Mouse (Mus musculus): ENCODE measurements at regions not wholly inside any gene's neighbourhood (a gene's known extent, or its start where the extent isn't known, plus 50 kb on each side); places are given as distances from the start of the nearest gene placed in this dataset.

DNA sequence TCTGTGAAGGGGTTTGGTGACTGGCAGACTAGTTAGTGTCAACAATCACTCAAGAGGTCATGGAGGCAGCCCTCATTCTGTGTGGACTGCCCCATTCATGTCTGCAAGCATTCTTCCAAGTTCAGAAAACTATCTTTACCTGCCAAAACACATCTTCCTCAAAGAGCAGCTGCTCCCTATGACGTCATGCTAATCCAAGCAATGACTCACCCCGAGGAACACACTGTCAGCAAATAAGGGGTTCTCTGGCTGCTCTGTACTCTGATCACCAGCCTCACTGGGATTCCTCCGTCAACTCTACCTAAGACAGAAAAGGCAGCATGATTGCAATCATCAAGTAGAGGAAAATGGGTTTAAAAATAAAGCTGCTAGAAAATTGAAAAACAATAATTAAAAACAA, 165.4 kb upstream of the Nabp1 start:
- H3K36me3 ChIP-seq, result no peaks in the 10 kb centered on the region
- no peak for ATAC-seq (ENCODE audit: insufficient number of reproducible peaks, insufficient read depth, low FRiP score, low TSS enrichment, low read depth)

GRCm38 (mm10) chr1:51638519-51639302, 160.5 kb upstream of the Nabp1 start:
- Histone ChIP-seq H3K4me3 (no peak overlapping the region), H3K36me3 (no peaks in the 10 kb centered on the region), H3K9me3 (no peaks in the 10 kb centered on the region), H3K27ac (no peak overlapping the region), H3K4me1 (no peaks in the 10 kb centered on the region; the same call in 1 of the 2 replicates), H3K4me2 (no peak overlapping the region), H3K9ac (no peak overlapping the region), H3K27me3 (no peaks in the 10 kb centered on the region)
- ATAC-seq (ENCODE audit: insufficient number of reproducible peaks, insufficient read depth, low FRiP score, low TSS enrichment, low read depth), result no peak
- WGBS, result 64% methylated on average over 6 of the region's 6 CpGs

More for the DNA sequence above, 165.4 kb upstream of the Nabp1 start:
- 43% methylated on average over 3 of the region's 3 CpGs for WGBS
- H3K4me1 ChIP-seq, result peaks cover 3% of the 10 kb centered on the region; the same call in 1 of the 2 replicates
- no peak overlapping the region for H3K9ac ChIP-seq
- H3K27me3 ChIP-seq, result no peaks in the 10 kb centered on the region
- no peak overlapping the region for H3K4me2 ChIP-seq
- H3K27ac ChIP-seq, result no peak overlapping the region
- no peak overlapping the region for H3K4me3 ChIP-seq
- no peaks in the 10 kb centered on the region for H3K9me3 ChIP-seq

GRCm38 (mm10) chr1:51635881-51636515, 157.8 kb upstream of the Nabp1 start:
- H3K27me3 ChIP-seq, result no peaks in the 10 kb centered on the region
- H3K4me2 ChIP-seq, result no peak overlapping the region
- H3K27ac ChIP-seq, result no peak overlapping the region
- H3K9me3 ChIP-seq, result no peaks in the 10 kb centered on the region
- no peak for ATAC-seq (ENCODE audit: insufficient number of reproducible peaks, insufficient read depth, low FRiP score, low TSS enrichment, low read depth)
- WGBS, result 57% methylated on average over 7 of the region's 7 CpGs
- H3K4me1 ChIP-seq, result no peaks in the 10 kb centered on the region; the same call in 1 of the 2 replicates
- H3K9ac ChIP-seq, result no peak overlapping the region
- no peaks in the 10 kb centered on the region for H3K36me3 ChIP-seq
- no peak overlapping the region for H3K4me3 ChIP-seq

GRCm38 (mm10) chr1:51633795-51634194, 155.6 kb upstream of the Nabp1 start:
- no peaks in the 10 kb centered on the region for H3K36me3 ChIP-seq
- no peak overlapping the region for H3K27ac ChIP-seq
- 65% methylated on average over 5 of the region's 5 CpGs for WGBS
- ATAC-seq (ENCODE audit: insufficient number of reproducible peaks, insufficient read depth, low FRiP score, low TSS enrichment, low read depth), result no peak
- no peaks in the 10 kb centered on the region for H3K9me3 ChIP-seq
- H3K4me2 ChIP-seq, result no peak overlapping the region
- no peak overlapping the region for H3K4me3 ChIP-seq
- H3K27me3 ChIP-seq, result no peaks in the 10 kb centered on the region
- H3K4me1 ChIP-seq, result no peaks in the 10 kb centered on the region; the same call in 1 of the 2 replicates
- no peak overlapping the region for H3K9ac ChIP-seq

DNA sequence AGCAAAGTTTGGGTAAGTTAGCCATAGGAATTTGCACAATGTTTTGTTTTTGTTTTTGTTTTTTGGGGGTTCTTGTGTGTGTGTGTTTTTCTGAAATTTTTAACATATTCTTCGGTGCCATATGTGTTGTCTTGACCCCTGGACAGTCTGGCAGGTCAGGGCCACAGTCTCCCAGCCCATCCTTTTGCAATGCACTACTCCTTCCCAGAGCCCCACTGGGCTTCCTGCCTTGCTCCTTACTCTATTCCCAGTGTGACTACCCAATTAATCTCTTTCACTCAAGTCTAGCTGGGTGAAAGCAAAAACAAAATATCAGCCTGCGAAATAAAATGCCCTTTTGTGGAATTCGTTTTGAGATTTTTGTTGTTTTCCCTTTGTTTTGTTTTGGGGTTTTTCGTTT, 154.6 kb upstream of the Nabp1 start:
- H3K27me3 ChIP-seq, result no peaks in the 10 kb centered on the region
- H3K9me3 ChIP-seq, result no peaks in the 10 kb centered on the region
- H3K9ac ChIP-seq, result no peak overlapping the region
- no peak overlapping the region for H3K4me3 ChIP-seq
- no peak overlapping the region for H3K27ac ChIP-seq
- no peaks in the 10 kb centered on the region for H3K36me3 ChIP-seq
- no peaks in the 10 kb centered on the region; the same call in 1 of the 2 replicates for H3K4me1 ChIP-seq
- H3K4me2 ChIP-seq, result no peak overlapping the region
- ATAC-seq (ENCODE audit: insufficient number of reproducible peaks, insufficient read depth, low FRiP score, low TSS enrichment, low read depth), result no peak
- 77% methylated on average over 4 of the region's 4 CpGs for WGBS

DNA sequence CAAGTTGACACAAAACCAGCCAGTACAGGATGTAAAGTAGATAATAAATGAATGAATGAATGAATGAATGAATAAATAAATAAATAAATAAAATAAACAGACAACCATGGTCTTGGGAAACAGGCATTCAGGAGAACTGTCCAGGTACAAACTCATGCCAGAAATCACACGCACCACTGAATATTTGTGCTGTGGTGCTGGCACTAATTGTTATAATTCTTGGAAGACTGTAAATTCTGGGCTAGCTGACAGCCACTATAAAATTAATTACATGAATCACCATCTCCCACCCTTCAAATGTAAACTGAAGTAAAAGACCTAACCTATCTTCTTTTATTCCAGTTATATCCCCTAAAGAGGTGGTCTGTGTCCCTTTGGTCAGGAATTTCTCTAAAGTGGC, 151.6 kb upstream of the Nabp1 start:
- Histone ChIP-seq H3K4me2 (no peak overlapping the region), H3K27ac (no peak overlapping the region), H3K9me3 (no peaks in the 10 kb centered on the region), H3K4me1 (no peaks in the 10 kb centered on the region), H3K9ac (no peak overlapping the region), H3K27me3 (no peaks in the 10 kb centered on the region), H3K36me3 (no peaks in the 10 kb centered on the region), H3K4me3 (no peak overlapping the region)
- 85% methylated on average over 1 of the region's 1 CpGs for WGBS
- ATAC-seq (ENCODE audit: insufficient number of reproducible peaks, insufficient read depth, low FRiP score, low TSS enrichment, low read depth), result no peak

GRCm38 (mm10) chr1:51628137-51628793, 150.0 kb upstream of the Nabp1 start:
- no peak for ATAC-seq (ENCODE audit: insufficient number of reproducible peaks, insufficient read depth, low FRiP score, low TSS enrichment, low read depth)
- no peak overlapping the region for H3K4me2 ChIP-seq
- no peaks in the 10 kb centered on the region for H3K4me1 ChIP-seq
- H3K27ac ChIP-seq, result no peak overlapping the region
- H3K9me3 ChIP-seq, result no peaks in the 10 kb centered on the region
- H3K27me3 ChIP-seq, result no peaks in the 10 kb centered on the region
- 72% methylated on average over 5 of the region's 5 CpGs for WGBS
- H3K9ac ChIP-seq, result no peak overlapping the region
- H3K36me3 ChIP-seq, result no peaks in the 10 kb centered on the region
- no peak overlapping the region for H3K4me3 ChIP-seq

DNA sequence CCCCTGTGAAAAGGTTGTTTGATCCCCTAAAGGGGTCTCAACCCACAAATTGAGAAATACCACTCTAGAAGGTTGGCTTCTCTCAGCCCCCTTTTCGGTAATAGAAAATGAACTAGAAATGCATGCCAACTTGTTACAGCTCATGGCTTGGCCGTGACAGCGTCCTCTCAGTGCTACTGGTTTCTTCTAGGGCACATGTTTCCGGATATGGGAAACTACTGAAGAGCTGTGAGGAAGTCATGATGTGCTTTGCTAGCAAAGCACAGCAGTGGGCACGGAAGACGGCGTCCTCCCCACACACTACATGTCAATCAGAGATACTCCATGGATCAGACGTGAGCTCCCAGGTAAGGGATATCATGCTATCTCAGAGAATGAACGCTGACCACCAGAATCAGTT, 148.1 kb upstream of the Nabp1 start:
- H3K9ac ChIP-seq, result no peak overlapping the region
- H3K4me1 ChIP-seq, result no peaks in the 10 kb centered on the region
- H3K36me3 ChIP-seq, result no peaks in the 10 kb centered on the region
- H3K4me3 ChIP-seq, result no peak overlapping the region
- no peaks in the 10 kb centered on the region for H3K9me3 ChIP-seq
- ATAC-seq (ENCODE audit: insufficient number of reproducible peaks, insufficient read depth, low FRiP score, low TSS enrichment, low read depth), result no peak
- no peaks in the 10 kb centered on the region for H3K27me3 ChIP-seq
- no peak overlapping the region for H3K4me2 ChIP-seq
- no peak overlapping the region for H3K27ac ChIP-seq
- WGBS, result 83% methylated on average over 9 of the region's 9 CpGs

DNA sequence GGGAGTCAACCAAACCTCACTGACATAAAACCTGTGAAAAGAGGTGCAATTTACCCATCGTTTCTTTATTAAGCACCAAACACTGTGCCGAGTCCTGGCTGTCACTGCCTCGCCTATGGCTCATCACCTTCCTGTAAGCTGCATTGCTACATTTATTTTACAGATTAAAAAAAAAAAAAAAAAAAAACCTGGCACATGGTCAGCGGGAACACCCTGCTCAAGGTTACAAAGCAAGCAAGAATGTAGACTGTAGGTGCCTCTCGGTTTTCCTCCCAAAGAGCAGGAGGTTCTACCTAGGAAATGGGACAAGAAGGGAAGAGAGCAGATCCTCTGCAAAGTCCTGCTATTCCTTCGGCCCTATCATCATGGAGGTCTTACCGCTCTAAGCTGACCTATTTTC, 146.9 kb upstream of the Nabp1 start:
- Histone ChIP-seq H3K4me3 (no peak overlapping the region), H3K9me3 (no peaks in the 10 kb centered on the region), H3K27ac (no peak overlapping the region), H3K9ac (no peak overlapping the region), H3K4me2 (no peak overlapping the region), H3K27me3 (no peaks in the 10 kb centered on the region), H3K4me1 (no peaks in the 10 kb centered on the region), H3K36me3 (no peaks in the 10 kb centered on the region)
- ATAC-seq (ENCODE audit: insufficient number of reproducible peaks, insufficient read depth, low FRiP score, low TSS enrichment, low read depth), result no peak
- WGBS, result 92% methylated on average over 7 of the region's 7 CpGs

- ATAC-seq (ENCODE audit: insufficient number of reproducible peaks, insufficient read depth, low FRiP score, low TSS enrichment, low read depth), result no peak
- WGBS, result 75% methylated on average over 2 of the region's 2 CpGs
- no peak overlapping the region for H3K4me3 ChIP-seq
- H3K27ac ChIP-seq, result no peak overlapping the region
- no peak overlapping the region for H3K9ac ChIP-seq
- H3K27me3 ChIP-seq, result no peaks in the 10 kb centered on the region
- H3K36me3 ChIP-seq, result no peaks in the 10 kb centered on the region
- no peak overlapping the region for H3K4me2 ChIP-seq
- no peaks in the 10 kb centered on the region for H3K4me1 ChIP-seq
- no peaks in the 10 kb centered on the region for H3K9me3 ChIP-seq
Observed at GRCm38 (mm10) chr1:51624551-51624950, 146.3 kb upstream of the Nabp1 start.

DNA sequence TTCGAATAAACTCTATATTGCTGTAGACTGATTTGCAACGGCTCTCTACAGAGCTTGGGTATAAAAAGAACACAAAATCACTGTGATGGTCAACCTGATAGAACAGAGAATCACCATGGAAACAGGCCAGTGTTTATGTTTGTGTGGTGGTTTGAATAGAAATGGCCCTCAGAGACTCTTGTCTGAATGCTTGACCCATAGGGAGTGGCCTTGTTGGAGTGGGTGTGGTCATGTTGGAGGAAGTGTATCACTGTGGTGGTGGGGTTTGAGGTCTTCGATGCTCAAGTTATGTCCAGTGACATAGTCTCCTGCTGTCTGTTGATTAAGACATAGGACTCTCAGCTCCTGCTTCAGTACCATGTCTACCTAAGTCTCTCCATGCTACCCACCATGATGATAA, 144.8 kb upstream of the Nabp1 start:
- Histone ChIP-seq H3K27me3 (no peaks in the 10 kb centered on the region), H3K36me3 (no peaks in the 10 kb centered on the region)
- 82% methylated on average over 3 of the region's 3 CpGs for WGBS

More for the DNA sequence above, 144.8 kb upstream of the Nabp1 start:
- Histone ChIP-seq H3K9ac (no peak overlapping the region), H3K4me3 (no peak overlapping the region), H3K9me3 (no peaks in the 10 kb centered on the region), H3K4me1 (peaks cover 5% of the 10 kb centered on the region; the same call in 1 of the 2 replicates), H3K27ac (no peak overlapping the region), H3K4me2 (no peak overlapping the region)
- no peak for ATAC-seq (ENCODE audit: insufficient number of reproducible peaks, insufficient read depth, low FRiP score, low TSS enrichment, low read depth)

All from embryonic facial prominence, embryonic 13.5 days (tissue).